Mouse (Mus musculus): ENCODE results near the gene Morn1. TPM values are rescaled to one million over a fixed set of nuclear protein-coding genes. Genes with fewer than 3 reads are reported as not detected.
A peak's percentile ranks its signal among the peaks of the same experiment; 100 is the strongest.

Gene Morn1
- total RNA-seq, 1 experiment from 2014 or later: 8.3 TPM

DNA sequence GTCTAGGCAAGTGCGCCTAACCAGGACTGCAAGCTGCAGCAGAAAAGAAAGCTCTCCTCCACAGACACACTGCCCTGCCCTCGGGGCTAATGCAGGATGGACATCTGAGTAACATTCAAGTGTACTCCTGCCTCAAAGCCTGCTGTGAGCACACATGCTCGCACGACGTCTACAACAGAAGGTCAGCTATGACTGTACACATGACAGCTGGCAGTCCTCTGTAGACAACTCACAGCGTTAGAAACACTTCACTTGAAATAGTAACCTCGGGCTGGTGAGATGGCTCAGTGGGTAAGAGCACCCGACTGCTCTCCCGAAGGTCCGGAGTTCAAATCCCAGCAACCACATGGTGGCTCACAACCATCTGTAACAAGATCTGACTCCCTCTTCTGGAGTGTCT, 7.6 kb upstream of the Morn1 start:
- peak; percentile 56 for DNase-seq

DNA sequence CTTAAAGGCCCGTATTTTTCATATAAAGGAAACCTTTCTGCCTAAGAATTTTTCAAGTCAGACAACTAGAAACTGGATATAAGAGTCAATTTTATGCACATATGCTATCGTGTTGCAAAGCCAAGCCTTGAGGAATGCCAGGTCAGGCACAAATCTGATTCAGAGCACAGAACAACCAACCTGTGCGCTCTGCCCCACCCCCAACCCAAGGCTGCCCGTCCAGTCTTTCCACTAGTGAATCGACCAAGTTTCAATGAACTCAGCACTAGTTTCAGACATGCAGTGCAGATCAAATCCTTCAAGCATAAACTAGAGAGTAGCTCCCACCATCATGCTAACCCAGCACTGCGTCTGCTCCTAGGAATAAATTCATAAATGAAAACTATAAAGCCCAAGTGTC, 6.7 kb upstream of the Morn1 start:
- DNase-seq: no peak

- no peak for DNase-seq
Observed at GRCm38 (mm10) chr4:155083553-155083952, 2.8 kb upstream of the Morn1 start.

DNA sequence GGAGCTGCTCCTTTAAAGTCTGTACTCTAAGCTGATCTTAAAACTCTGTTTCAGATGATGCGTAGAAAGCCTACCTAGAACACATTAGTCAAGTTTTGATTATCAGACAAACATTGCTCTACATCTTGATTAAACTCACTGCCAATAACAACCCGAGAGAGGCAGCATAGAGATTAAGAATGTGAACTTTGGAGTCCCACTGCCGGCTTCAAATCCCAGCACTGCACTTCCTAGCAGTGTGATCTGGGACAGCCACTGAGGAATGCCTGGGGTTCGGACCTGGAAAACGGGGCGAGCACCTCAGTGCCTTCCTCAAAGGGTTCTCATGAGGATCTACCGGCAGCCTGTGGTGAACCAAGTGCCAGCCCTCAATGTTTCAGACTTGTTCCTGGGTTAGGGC, 2.0 kb upstream of the Morn1 start:
- DNase-seq: no peak

DNA sequence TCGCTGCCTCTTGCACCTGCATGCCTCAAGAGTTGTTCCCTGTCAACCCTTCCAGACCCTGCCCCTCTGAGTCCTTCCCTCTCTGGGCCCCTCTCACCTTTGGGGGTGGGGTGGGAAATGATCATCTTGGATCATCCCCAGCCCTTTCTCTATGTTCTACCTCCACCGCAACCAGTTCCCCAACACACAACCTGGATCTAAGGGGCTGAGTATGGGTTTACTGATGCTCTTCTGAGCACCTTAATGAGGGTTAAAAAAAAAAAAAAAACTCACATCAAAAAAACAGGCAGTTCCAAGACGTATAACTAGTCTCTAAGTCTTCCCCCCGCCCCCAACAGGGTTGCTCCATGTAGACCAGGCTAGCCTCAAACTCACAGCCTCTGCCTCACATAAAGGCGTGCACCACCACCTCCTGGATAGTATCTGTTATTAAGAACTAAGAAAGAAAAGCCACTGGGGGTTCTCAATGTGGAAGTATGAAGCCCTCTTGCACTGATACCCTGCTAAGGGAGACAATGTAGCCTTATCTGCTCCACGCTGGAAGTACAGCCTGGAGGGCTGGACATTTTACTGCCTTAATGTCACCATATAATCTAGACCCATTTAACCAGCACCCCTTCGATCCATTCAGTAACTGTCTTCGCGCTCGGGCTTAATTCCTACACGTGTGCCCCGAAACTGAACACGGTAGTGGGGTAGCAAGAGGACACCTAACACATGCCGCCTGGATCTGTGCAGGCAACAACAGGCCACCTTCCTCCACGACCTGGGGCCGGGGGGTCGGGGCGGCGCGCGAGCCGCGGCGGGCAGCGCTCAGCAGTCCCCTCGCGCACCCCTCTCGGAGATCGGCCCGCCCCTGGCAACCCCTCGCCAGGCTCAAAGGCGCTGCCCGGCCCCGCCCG, 920 bp upstream of the Morn1 start:
- no peak for DNase-seq

- no peak for DNase-seq
Observed at GRCm38 (mm10) chr4:155089241-155089640, 2.9 kb downstream of the Morn1 start.

DNA sequence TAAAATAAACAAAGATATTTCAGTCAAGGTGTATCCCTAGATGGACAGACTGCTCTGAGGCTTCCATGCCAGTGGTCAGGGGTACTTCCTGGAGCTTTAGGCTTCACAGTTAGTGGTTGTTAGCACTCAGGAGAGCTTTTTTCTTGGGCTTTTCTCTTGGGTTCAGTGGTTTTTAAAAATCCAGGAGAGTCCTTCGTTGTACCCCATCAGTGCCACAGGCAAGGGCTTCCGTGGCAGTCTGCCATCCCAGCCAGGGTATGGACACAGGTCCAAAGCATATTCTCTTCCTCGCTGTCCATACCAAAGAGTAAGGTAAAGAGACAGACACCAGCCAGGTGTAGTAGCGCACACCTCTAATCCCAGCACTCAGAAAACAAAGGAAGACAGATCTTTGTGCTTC, 3.8 kb downstream of the Morn1 start:
- DNase-seq: no peak

GRCm38 (mm10) chr4:155090688-155091449, 4.5 kb downstream of the Morn1 start:
- no peak for DNase-seq

GRCm38 (mm10) chr4:155092718-155093430, 6.5 kb downstream of the Morn1 start:
- no peak for DNase-seq

DNA sequence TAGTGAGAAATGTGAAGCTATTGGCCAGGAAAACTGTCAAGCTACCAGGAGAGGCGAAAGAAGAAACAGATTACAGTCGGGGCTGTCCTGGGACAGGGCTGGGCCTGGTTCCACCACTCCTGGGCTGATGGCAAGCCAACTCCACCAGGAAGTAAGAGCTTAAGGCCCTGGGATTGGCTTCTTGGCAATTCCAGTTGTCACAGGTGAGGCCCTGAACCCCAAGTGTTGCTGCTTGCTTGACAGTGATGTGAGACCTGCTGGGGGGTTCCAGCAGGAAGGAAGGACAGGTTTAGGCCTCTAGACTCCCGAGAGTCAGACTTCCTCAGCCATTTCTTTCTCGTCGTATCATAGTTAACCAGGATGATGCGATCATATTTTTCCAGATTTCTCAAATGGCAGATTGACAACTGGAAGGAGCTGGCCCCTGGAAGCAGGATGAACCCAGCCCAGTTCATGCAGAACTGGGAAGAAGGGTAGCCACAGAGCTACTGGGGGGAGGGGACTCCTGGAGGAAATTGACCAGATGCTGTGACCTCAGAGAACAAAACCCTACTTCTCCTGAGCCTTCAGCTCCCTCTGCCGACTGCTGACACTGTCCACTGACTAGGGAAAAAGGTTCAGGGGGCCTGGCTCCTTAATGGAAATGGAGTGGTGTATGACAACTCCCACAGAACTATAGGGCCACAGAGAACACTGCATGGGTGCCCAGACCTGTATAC, 7.2 kb downstream of the Morn1 start:
- no peak for DNase-seq

- DNase-seq: peak; percentile 71
Observed at GRCm38 (mm10) chr4:155094565-155094964, 8.2 kb downstream of the Morn1 start.

DNA sequence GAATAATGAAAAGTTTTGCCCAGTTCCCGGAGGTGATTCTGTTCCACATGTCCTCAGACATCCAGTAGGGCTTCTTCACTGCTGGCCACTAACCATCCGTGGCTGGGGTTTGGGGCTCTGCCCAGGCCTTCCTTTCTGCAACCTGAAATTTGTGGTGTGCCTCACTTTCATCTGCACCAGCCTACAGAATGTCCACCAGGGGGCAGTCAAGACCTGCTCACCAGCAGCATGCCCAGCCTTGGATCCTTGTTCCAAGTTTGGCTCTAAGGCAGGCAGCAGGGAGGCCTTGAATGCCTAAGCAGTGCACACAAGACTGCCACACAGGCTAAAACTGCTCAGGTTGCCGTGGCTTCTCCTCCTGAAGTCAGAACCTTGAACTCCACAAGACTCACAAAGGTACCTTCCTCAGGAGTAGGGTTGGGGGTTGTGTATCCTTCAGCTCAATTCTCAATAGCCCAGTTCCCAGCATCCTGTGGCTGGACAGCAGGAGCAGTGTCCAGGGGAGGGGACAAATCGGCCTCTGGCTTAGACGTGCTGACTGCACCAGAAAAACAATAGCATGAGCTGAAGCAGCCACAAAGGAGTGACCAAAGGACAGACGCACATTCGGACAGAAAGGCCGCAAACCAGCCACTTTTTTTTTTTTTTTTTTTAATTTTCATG, 9.0 kb downstream of the Morn1 start:
- DNase-seq: peak; percentile 92

GRCm38 (mm10) chr4:155095967-155096366, 9.6 kb downstream of the Morn1 start:
- DNase-seq: no peak

- no peak for DNase-seq
Observed at GRCm38 (mm10) chr4:155097452-155097851, 11.1 kb downstream of the Morn1 start.

GRCm38 (mm10) chr4:155098572-155098971, 12.2 kb downstream of the Morn1 start:
- no peak for DNase-seq

GRCm38 (mm10) chr4:155107886-155108285, 21.5 kb downstream of the Morn1 start:
- no peak for DNase-seq

GRCm38 (mm10) chr4:155109471-155109870, 23.1 kb downstream of the Morn1 start:
- no peak for DNase-seq

- no peak for DNase-seq
Observed at GRCm38 (mm10) chr4:155113766-155114410, 27.5 kb downstream of the Morn1 start.

GRCm38 (mm10) chr4:155116607-155117006, 30.2 kb downstream of the Morn1 start:
- DNase-seq: no peak

- DNase-seq: peak; percentile 49
Observed at GRCm38 (mm10) chr4:155117396-155117978, 31.1 kb downstream of the Morn1 start.

DNA sequence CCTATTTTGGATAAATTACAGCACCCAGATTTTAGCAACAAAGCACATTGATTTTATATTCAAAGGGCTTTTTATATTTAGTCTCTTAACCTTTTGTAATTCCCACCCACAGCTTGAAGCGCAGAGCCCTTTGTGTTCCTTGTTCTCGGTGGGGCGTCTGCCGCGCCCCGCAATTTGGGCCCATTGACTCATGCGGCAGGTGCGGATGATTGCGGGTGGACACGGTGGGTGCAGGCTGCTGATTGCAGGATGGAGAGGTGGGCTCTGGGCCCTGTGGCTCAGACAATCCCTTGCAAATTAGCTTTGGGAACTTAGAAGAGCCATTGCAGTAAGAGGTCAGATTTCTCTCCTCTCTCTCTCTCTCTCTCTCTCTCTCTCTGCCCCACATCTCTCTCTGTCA, 31.9 kb downstream of the Morn1 start:
- DNase-seq: no peak
